Mouse (Mus musculus): ENCODE data around the gene Heatr5a. TPM values are rescaled to one million over a fixed set of nuclear protein-coding genes. Genes with fewer than 3 reads are reported as not detected.

Gene Heatr5a
- polyA plus RNA-seq, 1 experiment from 2014 or later, result 4.5 TPM

DNA sequence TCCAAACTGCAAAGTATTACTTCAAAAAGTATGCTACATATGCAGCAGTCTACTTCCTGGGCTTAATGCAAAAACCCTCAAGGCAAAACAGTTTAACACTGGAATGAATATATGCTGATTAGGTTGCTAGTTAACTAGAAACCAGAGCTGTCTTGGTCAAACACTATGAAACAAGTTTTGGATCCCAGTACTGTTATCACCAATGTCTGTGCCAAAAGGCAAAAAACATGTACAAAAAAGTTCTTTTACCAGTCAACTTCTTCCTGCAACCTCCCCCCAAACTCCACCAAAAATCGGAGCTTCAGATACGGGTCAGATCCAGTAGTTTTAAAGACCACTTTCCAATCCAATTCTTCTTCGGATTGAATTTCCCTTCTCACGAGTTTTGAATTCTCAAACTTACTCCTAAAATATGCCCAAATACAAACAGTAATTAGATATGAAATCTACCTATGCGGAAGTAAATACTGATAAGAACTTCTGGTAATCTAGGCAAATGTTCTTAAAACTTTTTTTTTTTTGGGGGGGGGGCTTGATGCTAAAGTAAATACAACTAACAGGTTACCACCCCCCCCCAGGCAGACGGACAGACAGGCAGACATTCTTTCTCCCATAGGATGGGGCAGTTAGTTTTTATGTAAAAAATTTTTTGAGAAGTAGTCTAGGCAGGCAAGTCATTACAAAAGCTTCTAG, 143.0 kb downstream of the Heatr5a start:
- H3K27me3 ChIP-seq (ENCODE audit: control insufficient read depth, insufficient read depth, low read length), result no peaks in the 10 kb centered on the region
- H3K4me1 ChIP-seq (replicated peaks; ENCODE audit: control insufficient read depth, insufficient read depth), result peaks cover 4% of the 10 kb centered on the region; the same call in 1 of the 2 replicates
- H3K9me3 ChIP-seq (ENCODE audit: control insufficient read depth, low read length), result no peaks in the 10 kb centered on the region
- peak overlapping the region; percentile 77 for H3K4me2 ChIP-seq (replicated peaks; ENCODE audit: low read depth)
- H3K36me3 ChIP-seq (ENCODE audit: control insufficient read depth, insufficient read depth, low read length), result no peaks in the 10 kb centered on the region
- peak overlapping the region; percentile 100 for H3K9ac ChIP-seq (ENCODE audit: low read length)
- peak overlapping the region; percentile 100 for H3K27ac ChIP-seq (replicated peaks)
- ATAC-seq (ENCODE audit: low FRiP score, low TSS enrichment) (no peak), DNase-seq (ENCODE audit: low spot score) (no peak)
- 9% methylated on average over 6 of the region's 6 CpGs for WGBS
- peak overlapping the region; percentile 95 for H3K4me3 ChIP-seq (ENCODE audit: low read depth, low read length)
- TF ChIP-seq CTCF (IDR thresholded peaks at IDR 0.05; ENCODE audit: low read depth) (no peak), EP300 (optimal IDR thresholded peaks at IDR 0.05) (no peak)

Other genes with a start within 250 kb of the Heatr5a start
- gene Hectd1, start 141.8 kb downstream of the Heatr5a start, polyA plus RNA-seq (2015; fragmentation: Nextera tagmentation; extraction: Ambion mirVana), result 24.7 and 25.2 TPM in 2 replicates
- gene Dtd2, start 35.2 kb upstream of the Heatr5a start, polyA plus RNA-seq (2015; fragmentation: Nextera tagmentation; extraction: Ambion mirVana), result 22.5 and 23.1 TPM in 2 replicates
- gene Gpr33, start 56.7 kb upstream of the Heatr5a start, polyA plus RNA-seq (2015; fragmentation: Nextera tagmentation; extraction: Ambion mirVana), result not detected in 2 replicates
- gene Nubpl, start 126.4 kb upstream of the Heatr5a start, polyA plus RNA-seq (2015; fragmentation: Nextera tagmentation; extraction: Ambion mirVana), result 6.1 and 6.6 TPM in 2 replicates